Mouse (Mus musculus): ENCODE results near the gene Glce. TPM values are rescaled to one million over a fixed set of nuclear protein-coding genes. Genes with fewer than 3 reads are reported as not detected.

The Glce gene
- polyA plus RNA-seq, 1 experiment from 2014 or later, result 17.3 TPM

- no peak overlapping the region for H3K27ac ChIP-seq (replicated peaks)
- 50% methylated on average over 4 of the region's 4 CpGs for WGBS
- no peak overlapping the region for H3K9ac ChIP-seq
- H3K9me3 ChIP-seq, result no peaks in the 10 kb centered on the region
- no peak overlapping the region for H3K4me3 ChIP-seq
- no peak for ATAC-seq (ENCODE audit: low read depth)
- H3K27me3 ChIP-seq, result peaks cover 34% of the 10 kb centered on the region
- H3K4me1 ChIP-seq (replicated peaks), result peaks cover 17% of the 10 kb centered on the region
- no peak overlapping the region for H3K4me2 ChIP-seq
- no peaks in the 10 kb centered on the region for H3K36me3 ChIP-seq
Measured at GRCm38 (mm10) chr9:62023879-62024278, 98.6 kb downstream of the Glce start.

GRCm38 (mm10) chr9:62022961-62023680 is 99.3 kb downstream of the Glce start:
- no peak for ATAC-seq (ENCODE audit: low read depth)
- peaks cover 17% of the 10 kb centered on the region for H3K4me1 ChIP-seq (replicated peaks)
- no peak overlapping the region for H3K9ac ChIP-seq
- 87% methylated on average over 6 of the region's 6 CpGs for WGBS
- H3K36me3 ChIP-seq, result no peaks in the 10 kb centered on the region
- H3K9me3 ChIP-seq, result no peaks in the 10 kb centered on the region
- H3K27ac ChIP-seq (replicated peaks), result no peak overlapping the region
- no peak overlapping the region for H3K4me2 ChIP-seq
- H3K4me3 ChIP-seq, result no peak overlapping the region
- H3K27me3 ChIP-seq, result peaks cover 34% of the 10 kb centered on the region

GRCm38 (mm10) chr9:62021583-62022120 is 100.8 kb downstream of the Glce start:
- Histone ChIP-seq H3K4me3 (no peak overlapping the region), H3K27me3 (peaks cover 24% of the 10 kb centered on the region), H3K4me2 (no peak overlapping the region), H3K9me3 (no peaks in the 10 kb centered on the region), H3K27ac (replicated peaks) (no peak overlapping the region), H3K4me1 (replicated peaks) (peaks cover 12% of the 10 kb centered on the region), H3K9ac (no peak overlapping the region), H3K36me3 (no peaks in the 10 kb centered on the region)
- WGBS, result 40% methylated on average over 7 of the region's 7 CpGs
- no peak for ATAC-seq (ENCODE audit: low read depth)

GRCm38 (mm10) chr9:62020259-62020658 is 102.2 kb downstream of the Glce start:
- Histone ChIP-seq H3K27ac (replicated peaks) (no peak overlapping the region), H3K27me3 (peaks cover 11% of the 10 kb centered on the region), H3K9ac (no peak overlapping the region), H3K4me3 (no peak overlapping the region), H3K9me3 (no peaks in the 10 kb centered on the region), H3K4me2 (no peak overlapping the region), H3K36me3 (no peaks in the 10 kb centered on the region), H3K4me1 (replicated peaks) (peaks cover 5% of the 10 kb centered on the region; the same call in 1 of the 2 replicates)
- ATAC-seq (ENCODE audit: low read depth), result no peak
- 87% methylated on average over 7 of the region's 7 CpGs for WGBS

GRCm38 (mm10) chr9:62018229-62019093 is 104.0 kb downstream of the Glce start:
- Histone ChIP-seq H3K4me2 (no peak overlapping the region), H3K27ac (replicated peaks) (no peak overlapping the region), H3K9me3 (no peaks in the 10 kb centered on the region), H3K27me3 (no peaks in the 10 kb centered on the region), H3K4me3 (no peak overlapping the region), H3K9ac (no peak overlapping the region), H3K36me3 (no peaks in the 10 kb centered on the region), H3K4me1 (replicated peaks) (peaks cover 5% of the 10 kb centered on the region; the same call in 1 of the 2 replicates)
- no peak for ATAC-seq (ENCODE audit: low read depth)
- 88% methylated on average over 14 of the region's 14 CpGs for WGBS

GRCm38 (mm10) chr9:62017329-62017728 is 105.1 kb downstream of the Glce start:
- H3K27me3 ChIP-seq, result no peaks in the 10 kb centered on the region
- H3K4me3 ChIP-seq, result no peak overlapping the region
- no peak overlapping the region for H3K9ac ChIP-seq
- H3K4me1 ChIP-seq (replicated peaks), result peaks cover 5% of the 10 kb centered on the region; the same call in 1 of the 2 replicates
- WGBS, result 92% methylated on average over 6 of the region's 6 CpGs
- H3K36me3 ChIP-seq, result no peaks in the 10 kb centered on the region
- no peaks in the 10 kb centered on the region for H3K9me3 ChIP-seq
- no peak overlapping the region for H3K27ac ChIP-seq (replicated peaks)
- ATAC-seq (ENCODE audit: low read depth), result no peak
- H3K4me2 ChIP-seq, result no peak overlapping the region

GRCm38 (mm10) chr9:62015504-62015903 is 107.0 kb downstream of the Glce start:
- H3K4me1 ChIP-seq (replicated peaks), result no peaks in the 10 kb centered on the region
- no peaks in the 10 kb centered on the region for H3K27me3 ChIP-seq
- WGBS, result 66% methylated on average over 3 of the region's 3 CpGs
- no peaks in the 10 kb centered on the region for H3K36me3 ChIP-seq
- no peak overlapping the region for H3K27ac ChIP-seq (replicated peaks)
- no peaks in the 10 kb centered on the region for H3K9me3 ChIP-seq
- H3K9ac ChIP-seq, result no peak overlapping the region
- no peak for ATAC-seq (ENCODE audit: low read depth)
- H3K4me2 ChIP-seq, result no peak overlapping the region
- no peak overlapping the region for H3K4me3 ChIP-seq

GRCm38 (mm10) chr9:62013316-62014097 is 108.9 kb downstream of the Glce start:
- H3K9ac ChIP-seq, result no peak overlapping the region
- no peak overlapping the region for H3K4me3 ChIP-seq
- ATAC-seq (ENCODE audit: low read depth), result no peak
- H3K4me1 ChIP-seq (replicated peaks), result no peaks in the 10 kb centered on the region
- H3K27ac ChIP-seq (replicated peaks), result no peak overlapping the region
- no peaks in the 10 kb centered on the region for H3K9me3 ChIP-seq
- H3K36me3 ChIP-seq, result no peaks in the 10 kb centered on the region
- H3K4me2 ChIP-seq, result no peak overlapping the region
- 74% methylated on average over 12 of the region's 12 CpGs for WGBS
- no peaks in the 10 kb centered on the region for H3K27me3 ChIP-seq

- Histone ChIP-seq H3K9ac (no peak overlapping the region), H3K4me2 (no peak overlapping the region), H3K27ac (replicated peaks) (no peak overlapping the region), H3K4me3 (no peak overlapping the region), H3K4me1 (replicated peaks) (peaks cover 7% of the 10 kb centered on the region), H3K27me3 (no peaks in the 10 kb centered on the region), H3K36me3 (no peaks in the 10 kb centered on the region), H3K9me3 (no peaks in the 10 kb centered on the region)
- ATAC-seq (ENCODE audit: low read depth), result no peak
- WGBS, result 70% methylated on average over 5 of the region's 5 CpGs
Measured at GRCm38 (mm10) chr9:62008360-62008759, 114.1 kb downstream of the Glce start.
